Mouse (Mus musculus) bone marrow, adult 2 months (tissue): ENCODE results near the gene H2-Eb2. TPM values are rescaled to one million over a fixed set of nuclear protein-coding genes. Genes with fewer than 3 reads are reported as not detected.
A peak's percentile ranks its signal among the peaks of the same experiment; 100 is the strongest.
"Not testable (repeated sequence)": the region's sequence is repeated elsewhere in the genome, so short reads cannot be mapped to it uniquely, and the experiment has no call there.

Source experiments
- H3K27ac ChIP-seq: fragments of 200-500 bp; 2 replicates; pipeline ENCODE4 v1.5.1; 2012; ENCODE audit warnings: low read depth, mild to moderate bottlenecking, control low read depth, inconsistent platforms, low read length; ENCODE audit not compliant: control insufficient read depth, poor library complexity, insufficient read depth
- H3K4me1 ChIP-seq: fragments of 200-500 bp; 2 replicates; pipeline ENCODE4 v1.6.1; 2011; ENCODE audit warnings: low read length; ENCODE audit not compliant: control insufficient read depth, insufficient read depth
- H3K4me3 ChIP-seq: fragments of 200-500 bp; replicated peaks from 2 replicates; pipeline ENCODE3; 2011; ENCODE audit warnings: mild to moderate bottlenecking, low read depth, low read length, control low read depth; ENCODE audit not compliant: control insufficient read depth
- CTCF ChIP-seq: fragments of 200-500 bp; IDR thresholded peaks from 2 replicates; pipeline ENCODE4 v1.5.1; 2011; ENCODE audit warnings: low read length, control low read depth; ENCODE audit not compliant: control insufficient read depth, insufficient read depth
- POLR2A ChIP-seq: fragments of 200-500 bp; IDR thresholded peaks from 2 replicates; pipeline ENCODE4 v1.6.1; 2011; ENCODE audit warnings: low read depth, mild to moderate bottlenecking, control low read depth, low read length, borderline replicate concordance; ENCODE audit not compliant: control insufficient read depth
- WGBS: fragments of 180-500 bp; shearing (Covaris S2); methylation state at CpG from one replicate; pipeline ENCODE4 v1.1.7; 2018; 5-methylcytosine and 5-hydroxymethylcytosine counted together
- polyA plus RNA-seq: library from polyadenylated mRNA; stranded (reverse); fragments of >200 nt; gene quantifications from 2 replicates; pipeline ENCODE4 v1.2.4, GENCODE M21; 2011; ENCODE audit warnings: low replicate concordance; ENCODE audit not compliant: missing spikeins, insufficient read depth, insufficient read length

The H2-Eb2 gene
- polyA plus RNA-seq, 1 experiment = 0.60 TPM

GRCm38 (mm10) chr17:34308161-34308560 lies 17.3 kb upstream of the H2-Eb2 start:
- no peak overlapping the region for H3K27ac ChIP-seq
- TF ChIP-seq POLR2A (no peak), CTCF (no peak)
- WGBS = 67% methylated on average over 4 of the region's 4 CpGs
- H3K4me1 ChIP-seq = no peaks in the 10 kb centered on the region; the same call in 1 of the 2 replicates
- H3K4me3 ChIP-seq = peak overlapping the region; percentile 38

- 46% methylated on average over 10 of the region's 10 CpGs for WGBS
- no peak overlapping the region for H3K27ac ChIP-seq
- TF ChIP-seq CTCF (no peak), POLR2A (no peak)
- H3K4me1 ChIP-seq = no peaks in the 10 kb centered on the region; the same call in 1 of the 2 replicates
- peak overlapping the region; percentile 64 for H3K4me3 ChIP-seq
Measured at GRCm38 (mm10) chr17:34309225-34309624, 16.2 kb upstream of the H2-Eb2 start.

- H3K27ac ChIP-seq = no peak overlapping the region
- WGBS = 46% methylated on average over 38 of the region's 38 CpGs
Measured at GRCm38 (mm10) chr17:34309683-34310385, 15.6 kb upstream of the H2-Eb2 start.

GRCm38 (mm10) chr17:34310526-34310925 lies 14.9 kb upstream of the H2-Eb2 start:
- H3K4me3 ChIP-seq, H3K4me1 ChIP-seq, H3K27ac ChIP-seq: not testable (repeated sequence)
- WGBS = 78% methylated on average over 3 of the region's 3 CpGs

More at GRCm38 (mm10) chr17:34309683-34310385, 15.6 kb upstream of the H2-Eb2 start:
- H3K4me1 ChIP-seq = peaks cover 1% of the 10 kb centered on the region; the same call in 1 of the 2 replicates
- peak overlapping the region; percentile 64 for H3K4me3 ChIP-seq
- no peak for TF ChIP-seq CTCF
- peak; percentile 49; the same call in 1 of the 2 replicates for TF ChIP-seq POLR2A

- Histone ChIP-seq H3K4me3 (no peak overlapping the region), H3K4me1 (peaks cover 1% of the 10 kb centered on the region; the same call in 1 of the 2 replicates), H3K27ac (no peak overlapping the region)
- no peak for TF ChIP-seq CTCF
- TF ChIP-seq POLR2A = no peak
- 68% methylated on average over 1 of the region's 1 CpGs for WGBS
Measured at GRCm38 (mm10) chr17:34312185-34312584, 13.3 kb upstream of the H2-Eb2 start.

GRCm38 (mm10) chr17:34313393-34313792 lies 12.1 kb upstream of the H2-Eb2 start:
- TF ChIP-seq POLR2A (no peak), CTCF (peak; percentile 93)
- Histone ChIP-seq H3K4me1 (peaks cover 1% of the 10 kb centered on the region; the same call in 1 of the 2 replicates), H3K4me3 (no peak overlapping the region), H3K27ac (no peak overlapping the region)
- WGBS = 32% methylated on average over 3 of the region's 3 CpGs

- 73% methylated on average over 9 of the region's 9 CpGs for WGBS
- no peak overlapping the region for H3K4me3 ChIP-seq
- no peak overlapping the region for H3K27ac ChIP-seq
- H3K4me1 ChIP-seq = peaks cover 1% of the 10 kb centered on the region; the same call in 1 of the 2 replicates
- TF ChIP-seq CTCF (no peak), POLR2A (no peak)
Measured at GRCm38 (mm10) chr17:34314286-34314685, 11.2 kb upstream of the H2-Eb2 start.

GRCm38 (mm10) chr17:34315512-34315911 lies 10.0 kb upstream of the H2-Eb2 start:
- Histone ChIP-seq H3K27ac (no peak overlapping the region), H3K4me1 (peaks cover 1% of the 10 kb centered on the region; the same call in 1 of the 2 replicates), H3K4me3 (no peak overlapping the region)
- no peak for TF ChIP-seq CTCF
- TF ChIP-seq POLR2A = no peak
- WGBS = 60% methylated on average over 1 of the region's 1 CpGs

- TF ChIP-seq POLR2A = no peak
- TF ChIP-seq CTCF = no peak
- 75% methylated on average over 2 of the region's 2 CpGs for WGBS
- Histone ChIP-seq H3K27ac (no peak overlapping the region), H3K4me3 (no peak overlapping the region), H3K4me1 (peaks cover 1% of the 10 kb centered on the region; the same call in 1 of the 2 replicates)
Measured at GRCm38 (mm10) chr17:34316697-34317096, 8.8 kb upstream of the H2-Eb2 start.
